Mouse (Mus musculus) liver, postnatal 0 days (tissue): Measurements from ENCODE around the gene Pagr1b. TPM values are rescaled to one million over a fixed set of nuclear protein-coding genes. Genes with fewer than 3 reads are reported as not detected.

ENCODE experiments used
- ATAC-seq: fragments of 200-750 bp; cut with Nextera tagmentation; 2 replicates; pipeline ENCODE4 v1.8.0; 2017; ENCODE audit warnings: mild to moderate bottlenecking, moderate library complexity
- DNase-seq: peaks from one replicate; pipeline ENCODE4 v3.0.0-alpha.2; 2016
- H3K27ac ChIP-seq: fragments of 300-500 bp; sonication (generic); 2 replicates; pipeline ENCODE4 v1.5.1; 2014; ENCODE audit warnings: antibody characterized with exemption, moderate library complexity, mild to moderate bottlenecking, low read depth
- H3K27me3 ChIP-seq: fragments of 300-500 bp; sonication (generic); 2 replicates; pipeline ENCODE4 v1.6.1; 2014; ENCODE audit warnings: low read length, control low read depth, mixed read lengths; ENCODE audit not compliant: insufficient read depth
- H3K36me3 ChIP-seq: fragments of 300-500 bp; sonication (generic); replicated peaks from 2 replicates; pipeline ENCODE4 v1.6.1; 2014; ENCODE audit warnings: mild to moderate bottlenecking, control low read depth, low read length, moderate library complexity, mixed read lengths; ENCODE audit not compliant: insufficient read depth
- H3K4me1 ChIP-seq: fragments of 300-500 bp; sonication (generic); 2 replicates; pipeline ENCODE4 v1.6.1; 2014; ENCODE audit warnings: antibody characterized with exemption, mild to moderate bottlenecking, control low read depth; ENCODE audit not compliant: insufficient read depth
- H3K4me2 ChIP-seq: fragments of 300-500 bp; sonication (generic); 2 replicates; pipeline ENCODE4 v1.6.1; 2014; ENCODE audit warnings: low read depth, mild to moderate bottlenecking, low read length, moderate library complexity, mixed read lengths
- H3K4me3 ChIP-seq: fragments of 300-500 bp; sonication (generic); 2 replicates; pipeline ENCODE4 v1.5.1; 2014; ENCODE audit warnings: low read depth, low read length
- H3K9ac ChIP-seq: fragments of 300-500 bp; sonication (generic); replicated peaks from 2 replicates; pipeline ENCODE4 v1.6.1; 2014; ENCODE audit warnings: mild to moderate bottlenecking, moderate library complexity
- H3K9me3 ChIP-seq: fragments of 300-500 bp; sonication (generic); 2 replicates; pipeline ENCODE4 v1.6.1; 2016; ENCODE audit warnings: mild to moderate bottlenecking, control low read depth, low read length, mixed read lengths
- CTCF ChIP-seq: sonication (generic); IDR thresholded peaks from 2 replicates; pipeline ENCODE4 v1.5.1; 2016; ENCODE audit warnings: antibody characterized with exemption, low read depth
- EP300 ChIP-seq: IDR thresholded peaks from 2 replicates; pipeline ENCODE4 v1.6.1; 2016; ENCODE audit warnings: antibody characterized with exemption, low read depth, mild to moderate bottlenecking
- WGBS: fragments of 180-500 bp; shearing (Covaris S2); extraction: QIAGEN DNeasy Blood & Tissue Kit; methylation state at CpG from one replicate; pipeline ENCODE4 v1.1.7; 2014; ENCODE audit not compliant: insufficient replicate concordance; 5-methylcytosine and 5-hydroxymethylcytosine counted together
- polyA plus RNA-seq: library from polyadenylated mRNA; unstranded; fragments of >200 nt; fragmentation: Nextera tagmentation; extraction: Ambion mirVana; gene quantifications from 2 replicates; pipeline ENCODE4 v1.2.1, GENCODE M21; 2015

Pagr1b gene
- polyA plus RNA-seq, 1 experiment from 2014 or later = 0.26 TPM

- TF ChIP-seq CTCF = no peak
- no peak overlapping the region for H3K9ac ChIP-seq
- H3K9me3 ChIP-seq = no peaks in the 10 kb centered on the region
- WGBS = 47% methylated on average over 3 of the region's 3 CpGs
- H3K27me3 ChIP-seq = no peaks in the 10 kb centered on the region
- DNase-seq (no peak), ATAC-seq (no peak)
- H3K4me3 ChIP-seq = no peak overlapping the region
- H3K36me3 ChIP-seq = no peaks in the 10 kb centered on the region
- no peak overlapping the region for H3K4me2 ChIP-seq
- no peak overlapping the region for H3K27ac ChIP-seq
- 0 out of 2 replicates have a peak, but pooled peaks cover 4% of the 10 kb centered on the region for H3K4me1 ChIP-seq
Measured at GRCm38 (mm10) chr7:126965568-126965967, 50.7 kb downstream of the Pagr1b start.

- H3K9me3 ChIP-seq = no peaks in the 10 kb centered on the region
- ATAC-seq = peak; percentile 59; the same call in 1 of the 2 replicates
- H3K27ac ChIP-seq = no peak overlapping the region
- no peak overlapping the region for H3K9ac ChIP-seq
- H3K4me1 ChIP-seq = 0 out of 2 replicates have a peak, but pooled peaks cover 4% of the 10 kb centered on the region
- no peaks in the 10 kb centered on the region for H3K27me3 ChIP-seq
- WGBS = 31% methylated on average over 19 of the region's 19 CpGs
- no peaks in the 10 kb centered on the region for H3K36me3 ChIP-seq
- peak; percentile 75 for TF ChIP-seq CTCF
- no peak for TF ChIP-seq EP300
- no peak overlapping the region for H3K4me3 ChIP-seq
- H3K4me2 ChIP-seq = 0 out of 2 replicates have a peak overlapping the region, but pooled peaks have one; percentile 14
- peak; percentile 67 for DNase-seq
Measured at GRCm38 (mm10) chr7:126963548-126964286, 52.6 kb downstream of the Pagr1b start.

GRCm38 (mm10) chr7:126961965-126962364, 54.3 kb downstream of the Pagr1b start:
- Histone ChIP-seq H3K27ac (no peak overlapping the region), H3K27me3 (no peaks in the 10 kb centered on the region), H3K4me3 (no peak overlapping the region), H3K9ac (no peak overlapping the region), H3K9me3 (no peaks in the 10 kb centered on the region), H3K36me3 (no peaks in the 10 kb centered on the region), H3K4me1 (0 out of 2 replicates have a peak, but pooled peaks cover 4% of the 10 kb centered on the region), H3K4me2 (no peak overlapping the region)
- TF ChIP-seq EP300 (no peak), CTCF (no peak)
- no peak for DNase-seq
- 79% methylated on average over 4 of the region's 4 CpGs for WGBS
- ATAC-seq = no peak

GRCm38 (mm10) chr7:126961095-126961494, 55.2 kb downstream of the Pagr1b start:
- Histone ChIP-seq H3K4me2 (no peak overlapping the region), H3K4me1 (0 out of 2 replicates have a peak, but pooled peaks cover 4% of the 10 kb centered on the region), H3K4me3 (no peak overlapping the region), H3K27ac (no peak overlapping the region), H3K36me3 (no peaks in the 10 kb centered on the region), H3K9me3 (no peaks in the 10 kb centered on the region), H3K9ac (no peak overlapping the region), H3K27me3 (no peaks in the 10 kb centered on the region)
- 87% methylated on average over 5 of the region's 5 CpGs for WGBS
- no peak for ATAC-seq
- no peak for DNase-seq
- TF ChIP-seq EP300 (no peak), CTCF (no peak)

GRCm38 (mm10) chr7:126959780-126960179, 56.5 kb downstream of the Pagr1b start:
- DNase-seq (no peak), ATAC-seq (no peak)
- Histone ChIP-seq H3K9me3 (no peaks in the 10 kb centered on the region), H3K27ac (no peak overlapping the region), H3K9ac (no peak overlapping the region), H3K4me3 (no peak overlapping the region), H3K36me3 (no peaks in the 10 kb centered on the region), H3K27me3 (no peaks in the 10 kb centered on the region), H3K4me2 (no peak overlapping the region), H3K4me1 (0 out of 2 replicates have a peak, but pooled peaks cover 4% of the 10 kb centered on the region)
- TF ChIP-seq EP300 (no peak), CTCF (no peak)
- 45% methylated on average over 9 of the region's 9 CpGs for WGBS

GRCm38 (mm10) chr7:126955125-126955524, 61.2 kb downstream of the Pagr1b start:
- no peak overlapping the region for H3K4me2 ChIP-seq
- no peaks in the 10 kb centered on the region for H3K9me3 ChIP-seq
- DNase-seq (no peak), ATAC-seq (no peak)
- 24% methylated on average over 3 of the region's 3 CpGs for WGBS
- no peak overlapping the region for H3K4me3 ChIP-seq
- H3K36me3 ChIP-seq = no peaks in the 10 kb centered on the region
- peaks cover 7% of the 10 kb centered on the region for H3K4me1 ChIP-seq
- H3K27ac ChIP-seq = no peak overlapping the region
- H3K27me3 ChIP-seq = peaks cover 23% of the 10 kb centered on the region
- TF ChIP-seq CTCF (no peak), EP300 (no peak)
- no peak overlapping the region for H3K9ac ChIP-seq
